Mouse (Mus musculus): ENCODE data around the gene AI854703. TPM values are rescaled to one million over a fixed set of nuclear protein-coding genes. Genes with fewer than 3 reads are reported as not detected.

Gene AI854703
- polyA plus RNA-seq, 1 experiment, result 1.7 TPM

DNA sequence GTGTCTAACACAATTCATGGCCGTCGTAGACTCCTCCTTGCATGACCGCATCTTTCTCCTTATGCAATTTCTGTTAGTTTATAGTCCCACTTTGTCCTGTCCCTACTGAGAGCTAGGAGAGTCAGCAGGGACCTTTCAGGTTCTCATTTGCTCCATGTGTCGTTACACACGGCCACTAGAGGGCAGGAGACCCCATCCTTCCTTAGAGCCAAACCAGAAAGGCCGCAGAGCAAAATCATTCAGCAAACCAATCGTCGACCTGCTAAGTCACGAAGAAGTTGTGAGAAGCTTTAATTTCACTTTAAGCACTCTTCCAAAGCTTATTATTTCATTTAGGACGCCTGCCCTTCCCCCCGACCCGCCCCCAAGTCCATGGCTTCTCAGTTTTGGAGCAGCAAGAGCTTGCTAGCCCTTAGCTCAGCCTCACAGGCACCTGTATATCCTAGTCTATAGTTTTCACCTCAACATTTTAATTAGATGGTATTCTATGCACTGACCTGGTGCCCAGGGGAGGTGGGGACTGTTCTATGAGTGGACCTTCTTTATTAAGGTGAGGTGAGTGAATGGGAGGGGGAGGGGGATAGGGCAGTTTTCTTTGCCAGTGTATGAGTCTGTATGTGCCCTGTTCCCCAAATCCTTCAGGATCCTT lies 19.2 kb downstream of the AI854703 start:
- Histone ChIP-seq H3K27ac (ENCODE audit: control insufficient read depth, insufficient read depth, low read length) (no peak overlapping the region), H3K4me3 (ENCODE audit: control insufficient read depth, insufficient read depth, low read length) (no peak overlapping the region), H3K4me1 (replicated peaks; ENCODE audit: control insufficient read depth, insufficient read depth, low read length) (peaks cover 20% of the 10 kb centered on the region), H3K27me3 (ENCODE audit: control insufficient read depth, insufficient read depth, low read length) (no peaks in the 10 kb centered on the region), H3K36me3 (ENCODE audit: control insufficient read depth, insufficient read depth, low read length) (peaks cover 11% of the 10 kb centered on the region)
- no peak for TF ChIP-seq CTCF (IDR thresholded peaks at IDR 0.05; ENCODE audit: borderline replicate concordance, control insufficient read depth, extremely low read depth, insufficient read depth, low read length, poor library complexity)
- TF ChIP-seq POLR2A (IDR thresholded peaks at IDR 0.05; ENCODE audit: control insufficient read depth, extremely low read depth, insufficient read depth, low read length, poor library complexity), result no peak
- 6% methylated on average over 12 of the region's 12 CpGs for WGBS
- peak; percentile 78 for DNase-seq

DNA sequence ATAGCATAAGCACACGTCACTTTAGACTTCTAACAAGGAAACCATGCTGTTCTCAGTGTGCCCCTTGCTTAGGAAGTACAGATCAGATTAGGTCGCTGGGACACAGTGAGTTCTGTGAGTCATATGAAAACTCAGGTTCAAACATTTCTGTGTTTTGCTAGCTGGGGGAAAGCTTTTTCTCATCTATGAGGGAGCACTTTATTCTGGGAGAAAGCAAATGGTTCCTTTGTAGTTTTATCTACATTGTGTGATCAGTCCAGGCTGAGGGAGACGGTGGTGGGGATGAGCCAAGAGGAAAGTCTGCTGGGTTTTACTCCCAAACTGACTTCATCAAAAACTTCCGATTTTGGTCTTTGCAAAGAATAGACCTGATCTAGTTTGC lies 19.7 kb downstream of the AI854703 start:
- H3K27me3 ChIP-seq (ENCODE audit: control insufficient read depth, insufficient read depth, low read length), result no peaks in the 10 kb centered on the region
- peaks cover 17% of the 10 kb centered on the region for H3K36me3 ChIP-seq (ENCODE audit: control insufficient read depth, insufficient read depth, low read length)
- WGBS, result 83% methylated on average over 4 of the region's 4 CpGs
- H3K4me3 ChIP-seq (ENCODE audit: control insufficient read depth, insufficient read depth, low read length), result no peak overlapping the region
- TF ChIP-seq POLR2A (IDR thresholded peaks at IDR 0.05; ENCODE audit: control insufficient read depth, extremely low read depth, insufficient read depth, low read length, poor library complexity) (no peak), CTCF (IDR thresholded peaks at IDR 0.05; ENCODE audit: borderline replicate concordance, control insufficient read depth, extremely low read depth, insufficient read depth, low read length, poor library complexity) (no peak)
- peaks cover 20% of the 10 kb centered on the region for H3K4me1 ChIP-seq (replicated peaks; ENCODE audit: control insufficient read depth, insufficient read depth, low read length)
- no peak overlapping the region for H3K27ac ChIP-seq (ENCODE audit: control insufficient read depth, insufficient read depth, low read length)
- no peak for DNase-seq

DNA sequence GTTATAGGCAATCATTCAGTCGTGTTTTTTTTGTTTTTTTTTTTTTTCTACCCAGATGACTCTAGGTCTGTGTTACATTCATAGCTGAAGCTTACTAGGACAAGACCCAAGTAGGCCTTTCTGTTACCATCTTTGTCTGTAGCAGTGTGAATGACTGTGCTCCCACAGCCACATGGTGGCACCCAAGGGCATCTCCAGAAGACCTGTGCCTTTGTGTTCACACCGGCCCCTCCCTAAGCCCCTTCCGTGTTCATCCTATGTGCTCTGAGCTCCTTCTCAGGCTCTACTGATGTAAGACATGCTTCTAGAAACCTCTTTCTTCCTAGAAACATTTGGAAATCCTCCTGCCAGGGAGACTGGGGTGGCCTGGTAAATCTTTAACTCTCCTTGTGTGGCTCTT lies 20.4 kb downstream of the AI854703 start, which contains the start of gene Gimap8:
Gene Gimap8 (plus strand): TSS at position 240 of the 400 bp plus-strand sequence.
- peaks cover 20% of the 10 kb centered on the region for H3K4me1 ChIP-seq (replicated peaks; ENCODE audit: control insufficient read depth, insufficient read depth, low read length)
- peak within 1 kb of the TSS; percentile 72 for H3K27ac ChIP-seq (ENCODE audit: control insufficient read depth, insufficient read depth, low read length)
- 2% methylated on average over 3 of the region's 3 CpGs for WGBS
- peak within 1 kb of the TSS; percentile 50 for H3K4me3 ChIP-seq (ENCODE audit: control insufficient read depth, insufficient read depth, low read length)
- no peaks in the 10 kb centered on the region for H3K27me3 ChIP-seq (ENCODE audit: control insufficient read depth, insufficient read depth, low read length)
- peaks cover 22% of the 10 kb centered on the region for H3K36me3 ChIP-seq (ENCODE audit: control insufficient read depth, insufficient read depth, low read length)
- DNase-seq, result peak; percentile 90
- TF ChIP-seq POLR2A (IDR thresholded peaks at IDR 0.05; ENCODE audit: control insufficient read depth, extremely low read depth, insufficient read depth, low read length, poor library complexity) (no peak), CTCF (IDR thresholded peaks at IDR 0.05; ENCODE audit: borderline replicate concordance, control insufficient read depth, extremely low read depth, insufficient read depth, low read length, poor library complexity) (peak; percentile 64; the same call in 1 of the 2 replicates)

DNA sequence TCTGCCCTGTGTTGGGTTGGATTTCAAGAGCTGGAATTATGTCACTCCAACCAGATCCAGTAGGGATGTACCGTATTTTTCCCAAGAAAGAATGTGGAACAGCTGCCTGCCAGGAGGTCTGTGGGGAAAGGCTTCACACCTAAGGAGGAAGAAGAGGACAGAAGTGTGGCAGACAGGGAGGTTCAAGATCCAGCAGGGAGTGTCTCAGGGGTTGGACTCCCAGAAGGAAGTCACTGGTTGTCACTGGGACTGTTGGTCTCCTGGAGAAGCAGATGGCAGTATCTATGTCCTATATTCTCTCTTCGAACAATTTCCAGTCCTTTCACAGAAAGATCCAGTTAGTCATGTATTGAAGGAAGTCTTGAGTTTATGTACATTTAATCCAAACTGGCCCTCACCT lies 21.0 kb downstream of the AI854703 start:
- no peaks in the 10 kb centered on the region for H3K27me3 ChIP-seq (ENCODE audit: control insufficient read depth, insufficient read depth, low read length)
- 66% methylated on average over 2 of the region's 2 CpGs for WGBS
- TF ChIP-seq POLR2A (IDR thresholded peaks at IDR 0.05; ENCODE audit: control insufficient read depth, extremely low read depth, insufficient read depth, low read length, poor library complexity), result no peak
- no peak for TF ChIP-seq CTCF (IDR thresholded peaks at IDR 0.05; ENCODE audit: borderline replicate concordance, control insufficient read depth, extremely low read depth, insufficient read depth, low read length, poor library complexity)
- DNase-seq, result no peak
- H3K36me3 ChIP-seq (ENCODE audit: control insufficient read depth, insufficient read depth, low read length), result peaks cover 22% of the 10 kb centered on the region
- H3K4me3 ChIP-seq (ENCODE audit: control insufficient read depth, insufficient read depth, low read length), result peak overlapping the region; percentile 50
- H3K4me1 ChIP-seq (replicated peaks; ENCODE audit: control insufficient read depth, insufficient read depth, low read length), result peaks cover 20% of the 10 kb centered on the region
- peak overlapping the region; percentile 72; the same call in 1 of the 2 replicates for H3K27ac ChIP-seq (ENCODE audit: control insufficient read depth, insufficient read depth, low read length)

DNA sequence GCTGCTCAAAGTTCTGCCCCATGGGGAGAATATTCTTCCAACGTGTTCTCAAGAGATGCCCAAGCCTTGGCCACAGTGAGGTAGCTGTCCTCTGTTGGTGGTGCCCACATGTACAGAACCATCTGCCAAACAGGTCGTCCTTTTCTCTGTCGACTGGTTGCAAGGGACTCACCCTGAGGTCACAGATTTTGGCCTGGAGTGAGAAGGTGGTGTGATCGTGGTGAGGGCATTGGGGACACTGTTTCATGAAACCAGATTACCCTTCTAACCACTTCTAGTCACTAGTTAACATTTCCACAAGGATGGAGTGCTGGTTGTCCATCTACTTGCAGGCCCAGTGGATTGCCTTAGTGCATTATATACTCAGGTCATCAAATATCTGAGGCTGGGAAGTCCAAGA lies 22.2 kb downstream of the AI854703 start:
- Histone ChIP-seq H3K4me3 (ENCODE audit: control insufficient read depth, insufficient read depth, low read length) (no peak overlapping the region), H3K27me3 (ENCODE audit: control insufficient read depth, insufficient read depth, low read length) (no peaks in the 10 kb centered on the region), H3K4me1 (replicated peaks; ENCODE audit: control insufficient read depth, insufficient read depth, low read length) (peaks cover 20% of the 10 kb centered on the region), H3K36me3 (ENCODE audit: control insufficient read depth, insufficient read depth, low read length) (peaks cover 22% of the 10 kb centered on the region), H3K27ac (ENCODE audit: control insufficient read depth, insufficient read depth, low read length) (no peak overlapping the region)
- WGBS, result 92% methylated on average over 4 of the region's 4 CpGs
- no peak for DNase-seq
- no peak for TF ChIP-seq POLR2A (IDR thresholded peaks at IDR 0.05; ENCODE audit: control insufficient read depth, extremely low read depth, insufficient read depth, low read length, poor library complexity)
- no peak for TF ChIP-seq CTCF (IDR thresholded peaks at IDR 0.05; ENCODE audit: borderline replicate concordance, control insufficient read depth, extremely low read depth, insufficient read depth, low read length, poor library complexity)

DNA sequence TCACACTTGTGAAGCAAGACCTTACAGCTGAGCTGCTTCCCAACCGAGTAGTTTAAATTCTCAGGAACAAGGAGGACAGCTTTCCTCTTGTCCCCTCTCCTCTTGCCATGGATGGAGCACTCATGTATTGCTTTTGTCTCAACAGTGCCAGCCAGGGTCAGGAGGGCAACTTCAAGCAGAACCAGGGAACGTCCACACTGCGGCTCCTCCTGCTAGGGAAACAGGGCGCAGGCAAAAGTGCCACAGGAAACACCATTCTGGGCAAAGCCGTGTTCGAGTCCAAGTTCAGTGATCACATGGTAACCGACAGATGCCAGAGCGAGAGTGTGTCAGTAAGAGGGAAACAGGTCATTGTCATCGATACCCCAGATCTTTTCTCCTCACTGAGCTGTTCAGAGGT lies 23.5 kb downstream of the AI854703 start:
- no peak for DNase-seq
- WGBS, result 96% methylated on average over 9 of the region's 9 CpGs
- TF ChIP-seq CTCF (IDR thresholded peaks at IDR 0.05; ENCODE audit: borderline replicate concordance, control insufficient read depth, extremely low read depth, insufficient read depth, low read length, poor library complexity), result no peak
- TF ChIP-seq POLR2A (IDR thresholded peaks at IDR 0.05; ENCODE audit: control insufficient read depth, extremely low read depth, insufficient read depth, low read length, poor library complexity), result no peak
- Histone ChIP-seq H3K4me3 (ENCODE audit: control insufficient read depth, insufficient read depth, low read length) (no peak overlapping the region), H3K36me3 (ENCODE audit: control insufficient read depth, insufficient read depth, low read length) (peaks cover 22% of the 10 kb centered on the region), H3K27me3 (ENCODE audit: control insufficient read depth, insufficient read depth, low read length) (no peaks in the 10 kb centered on the region), H3K4me1 (replicated peaks; ENCODE audit: control insufficient read depth, insufficient read depth, low read length) (peaks cover 20% of the 10 kb centered on the region), H3K27ac (ENCODE audit: control insufficient read depth, insufficient read depth, low read length) (no peak overlapping the region)

Measured in thymus, adult 2 months (tissue).